Mouse (Mus musculus) megakaryocyte, embryonic 14.5 days (primary cell): ENCODE data around the gene Spem1.

ENCODE experiments used
- FLI1 ChIP-seq: IDR thresholded peaks from 2 replicates; pipeline ENCODE4 v1.6.1; 2012; ENCODE audit warnings: low read length, inconsistent platforms, mixed read lengths
- GATA1 ChIP-seq: IDR thresholded peaks from 3 replicates; pipeline ENCODE4 v1.6.1; 2012; ENCODE audit warnings: mixed read lengths, low read length, inconsistent platforms, borderline replicate concordance

GRCm38 (mm10) chr11:69837952-69838713 lies 16.2 kb upstream of the Spem1 start, which contains the start of gene Tmem256:
- TF ChIP-seq GATA1 = no peak
- TF ChIP-seq FLI1 = no peak
